Mouse (Mus musculus) spleen, adult 2 months (tissue): ENCODE results near the gene Gsdma.

Experiments used
- CTCF ChIP-seq: fragments of 200-500 bp; IDR thresholded peaks from 2 replicates; pipeline ENCODE4 v1.5.1; 2011; ENCODE audit warnings: mild to moderate bottlenecking, inconsistent platforms; ENCODE audit not compliant: insufficient read depth, insufficient read length, insufficient replicate concordance; ENCODE audit errors: extremely low read depth
- POLR2A ChIP-seq: fragments of 200-500 bp; IDR thresholded peaks from 2 replicates; pipeline ENCODE4 v1.6.1; 2011; ENCODE audit warnings: low read depth, low read length, inconsistent platforms

DNA sequence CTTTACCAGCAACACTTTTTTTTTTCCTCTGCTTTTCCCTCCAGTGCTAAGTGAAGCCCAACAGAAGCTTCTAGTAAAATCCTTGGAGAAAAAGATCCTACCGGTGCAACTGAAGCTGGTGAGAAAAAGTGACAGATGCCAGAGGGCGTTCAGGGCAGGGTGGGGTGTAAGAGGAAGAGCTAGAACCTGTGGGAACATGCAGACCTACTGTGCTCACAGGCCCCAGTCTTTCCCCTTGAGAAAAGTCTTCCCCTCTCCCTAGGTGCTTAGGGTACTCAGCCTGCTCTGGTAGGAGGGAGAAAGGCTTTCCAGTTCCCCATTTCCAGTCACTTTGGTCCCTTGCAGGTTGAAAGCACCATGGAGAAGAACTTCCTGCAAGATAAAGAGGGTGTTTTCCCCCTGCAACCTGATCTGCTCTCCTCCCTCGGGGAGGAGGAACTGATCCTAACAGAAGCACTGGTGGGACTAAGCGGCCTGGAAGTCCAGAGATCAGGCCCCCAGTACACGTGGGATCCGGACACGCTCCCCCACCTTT is 11.7 kb downstream of the Gsdma start:
- TF ChIP-seq CTCF = no peak
- no peak for TF ChIP-seq POLR2A
